Mouse (Mus musculus) kidney, embryonic 16.5 days (tissue): ENCODE data around the gene Foxl2. TPM values are rescaled to one million over a fixed set of nuclear protein-coding genes. Genes with fewer than 3 reads are reported as not detected.

Source experiments
- ATAC-seq: fragments of 200-750 bp; cut with Nextera tagmentation; 2 replicates; pipeline ENCODE4 v1.8.0; 2017; ENCODE audit warnings: moderate TSS enrichment; ENCODE audit not compliant: low FRiP score, low TSS enrichment
- H3K27ac ChIP-seq: fragments of 300-500 bp; sonication (generic); 2 replicates; pipeline ENCODE4 v1.5.1; 2014; ENCODE audit warnings: low read length
- H3K27me3 ChIP-seq: fragments of 300-500 bp; sonication (generic); 2 replicates; pipeline ENCODE4 v1.6.1; 2014; ENCODE audit warnings: low read length, control low read depth, mixed read lengths; ENCODE audit not compliant: insufficient read depth
- H3K36me3 ChIP-seq: fragments of 300-500 bp; sonication (generic); 2 replicates; pipeline ENCODE4 v1.6.1; 2014; ENCODE audit warnings: low read length, control low read depth, mixed read lengths; ENCODE audit not compliant: insufficient read depth
- H3K4me1 ChIP-seq: fragments of 300-500 bp; sonication (generic); 2 replicates; pipeline ENCODE4 v1.6.1; 2014; ENCODE audit warnings: low read length, control low read depth, mixed read lengths; ENCODE audit not compliant: insufficient read depth
- H3K4me2 ChIP-seq: fragments of 300-500 bp; sonication (generic); replicated peaks from 2 replicates; pipeline ENCODE4 v1.6.1; 2014; ENCODE audit warnings: low read depth, low read length
- H3K4me3 ChIP-seq: fragments of 300-500 bp; sonication (generic); 2 replicates; pipeline ENCODE4 v1.5.1; 2014; ENCODE audit warnings: mild to moderate bottlenecking, low read length
- H3K9ac ChIP-seq: fragments of 300-500 bp; sonication (generic); replicated peaks from 2 replicates; pipeline ENCODE4 v1.6.1; 2014; ENCODE audit warnings: low read length
- H3K9me3 ChIP-seq: fragments of 300-500 bp; sonication (generic); 2 replicates; pipeline ENCODE4 v1.6.1; 2016; ENCODE audit warnings: low read length, control low read depth
- WGBS: fragments of 180-500 bp; shearing (Covaris S2); extraction: QIAGEN DNeasy Blood & Tissue Kit; methylation state at CpG from one replicate; pipeline ENCODE4 v1.1.7; 2014; 5-methylcytosine and 5-hydroxymethylcytosine counted together
- polyA plus RNA-seq: library from polyadenylated mRNA; unstranded; fragments of >200 nt; fragmentation: Nextera tagmentation; extraction: Ambion mirVana; gene quantifications from 2 replicates; pipeline ENCODE4 v1.2.1, GENCODE M21; 2015

Foxl2 gene
- polyA plus RNA-seq, 1 experiment from 2014 or later: not detected

DNA sequence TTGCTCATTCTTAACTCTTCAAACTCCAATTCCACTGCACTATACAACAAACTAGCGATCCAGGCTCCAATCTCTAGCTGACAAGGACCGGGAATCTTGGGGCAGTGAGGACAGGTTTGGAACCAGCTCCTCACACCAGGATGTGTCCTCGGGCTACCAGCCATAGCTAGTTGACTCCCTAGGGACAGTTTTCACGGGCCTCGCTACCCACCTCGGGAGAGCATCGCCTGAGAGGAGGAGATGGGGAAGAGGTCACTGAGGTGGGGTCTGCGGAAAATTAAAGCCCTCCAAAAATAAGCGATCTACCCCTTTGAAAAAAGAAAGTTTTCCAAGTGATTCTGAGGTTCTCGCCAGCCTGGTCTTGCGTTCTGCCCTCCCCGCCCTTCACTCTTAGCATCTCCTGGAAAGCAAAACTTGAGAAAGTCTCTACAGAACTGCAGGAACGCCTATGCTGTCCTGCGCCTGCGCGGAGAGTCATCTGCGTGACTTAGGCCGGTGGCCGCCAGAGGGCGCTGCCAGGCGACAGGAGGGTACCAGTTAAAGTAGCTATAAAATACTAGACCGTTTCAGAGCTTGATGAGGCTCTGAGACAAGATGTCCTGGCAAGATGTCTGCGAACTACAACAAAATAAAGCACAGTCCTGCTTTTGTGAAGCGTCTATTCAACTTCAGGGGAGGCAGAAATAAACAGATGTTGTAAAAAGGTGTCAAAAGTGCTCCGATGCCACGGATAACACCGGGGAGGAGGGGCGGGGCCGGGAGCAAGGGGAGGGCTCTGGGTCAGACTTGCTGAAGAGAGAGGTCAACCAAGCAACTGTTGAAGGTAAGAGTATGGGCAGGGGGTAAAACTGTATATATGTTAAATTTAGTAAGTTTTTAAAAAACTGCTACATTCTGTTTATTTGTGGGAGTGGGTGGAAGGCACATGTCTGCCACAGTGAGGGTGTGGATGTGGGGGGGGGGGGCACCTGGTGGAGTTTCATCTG lies 24.6 kb downstream of the Foxl2 start:
- ATAC-seq: peak; percentile 67
- H3K4me3 ChIP-seq: peak overlapping the region; percentile 39

DNA sequence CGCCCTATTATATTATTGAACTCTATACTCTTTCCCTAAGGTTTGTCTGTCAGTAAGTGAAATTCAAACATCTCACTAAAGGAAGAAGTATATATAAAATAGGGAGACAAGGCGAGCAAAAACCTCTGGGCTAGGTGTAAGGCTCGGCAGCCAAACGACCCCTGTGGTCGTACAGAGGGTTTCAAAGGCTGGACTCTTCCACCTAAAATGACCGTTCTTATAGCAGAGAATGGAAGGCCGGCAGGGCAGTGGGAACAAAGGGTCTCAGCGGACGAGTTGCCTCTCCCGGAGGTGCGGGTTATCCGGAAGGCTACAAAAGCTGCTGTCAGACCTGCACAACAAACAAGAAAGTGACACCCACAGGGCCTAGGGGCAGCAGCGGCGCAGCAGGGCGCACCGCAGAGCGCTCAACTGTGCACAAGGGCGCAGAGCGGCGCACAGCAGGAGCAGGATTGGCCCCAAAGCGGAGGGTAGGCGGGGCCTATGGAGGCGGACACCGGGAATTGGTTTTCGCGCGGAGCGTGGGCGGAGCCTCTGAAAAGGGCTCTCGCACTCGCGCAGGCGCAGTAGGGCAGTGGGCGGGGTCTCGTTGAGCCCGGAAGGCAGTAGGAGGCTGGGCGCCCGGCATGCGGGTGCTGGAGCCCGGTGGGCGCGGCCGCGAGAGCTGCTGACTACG lies 30.9 kb downstream of the Foxl2 start, which contains the start of gene Faim:
Gene Faim, plus strand, starts transcription at position 574 of the 676 bp plus-strand sequence.
- Histone ChIP-seq H3K36me3 (no peaks in the 10 kb centered on the region), H3K27me3 (peaks cover 18% of the 10 kb centered on the region; the same call in 1 of the 2 replicates), H3K9ac (peak within 1 kb of the TSS; percentile 77), H3K4me3 (peak within 1 kb of the TSS; percentile 88), H3K4me1 (peaks cover 6% of the 10 kb centered on the region), H3K4me2 (peak within 1 kb of the TSS; percentile 95), H3K27ac (0 out of 2 replicates have a peak within 1 kb of the TSS, but pooled peaks have one; percentile 3), H3K9me3 (no peaks in the 10 kb centered on the region)
- 1% methylated on average over 43 of the region's 45 CpGs for WGBS
- ATAC-seq: peak; percentile 99

More for the DNA sequence above, 24.6 kb downstream of the Foxl2 start:
- Histone ChIP-seq H3K36me3 (no peaks in the 10 kb centered on the region), H3K9me3 (no peaks in the 10 kb centered on the region), H3K9ac (0 out of 2 replicates have a peak overlapping the region, but pooled peaks have one; percentile 12), H3K27ac (no peak overlapping the region), H3K4me1 (peaks cover 4% of the 10 kb centered on the region; the same call in 1 of the 2 replicates), H3K4me2 (peak overlapping the region; percentile 52), H3K27me3 (peaks cover 52% of the 10 kb centered on the region)
- 5% methylated on average over 29 of the region's 29 CpGs for WGBS

DNA sequence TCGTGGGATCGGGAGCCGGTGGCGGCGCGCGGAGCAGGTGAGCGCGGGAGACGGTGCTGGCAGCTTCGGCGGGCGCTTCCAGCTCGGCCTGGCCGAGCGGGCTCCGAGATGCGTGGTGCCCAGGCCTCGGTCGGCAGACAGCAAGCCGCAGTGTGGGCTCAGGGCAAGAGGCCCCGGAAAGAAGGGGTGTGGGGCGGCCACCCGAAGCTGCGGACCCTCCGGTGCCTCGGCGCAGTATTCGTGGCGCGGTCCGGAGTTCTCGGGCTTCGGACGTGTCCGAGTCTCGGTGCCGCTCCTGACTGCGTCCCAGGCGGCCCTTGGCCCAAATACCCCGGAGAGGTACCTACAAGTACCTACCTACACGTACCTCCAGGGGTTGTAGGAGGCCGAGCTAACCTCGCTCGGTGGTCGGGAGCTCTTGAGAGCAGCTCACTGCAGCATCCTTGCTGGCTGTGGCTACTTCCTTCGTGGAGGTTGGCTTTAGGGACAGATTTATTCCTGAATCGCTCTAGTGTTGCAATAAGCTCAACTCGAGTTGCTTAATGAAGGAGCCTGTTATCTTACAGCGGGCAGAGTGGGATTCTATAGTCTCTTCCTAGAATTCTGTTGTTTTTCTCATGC lies 31.5 kb downstream of the Foxl2 start:
- WGBS: under 1% methylated on average over 45 of the region's 50 CpGs
- H3K27ac ChIP-seq: no peak overlapping the region
- peak overlapping the region; percentile 95 for H3K4me2 ChIP-seq
- peaks cover 18% of the 10 kb centered on the region; the same call in 1 of the 2 replicates for H3K27me3 ChIP-seq
- H3K9ac ChIP-seq: peak overlapping the region; percentile 77
- peak; percentile 81 for ATAC-seq
- H3K9me3 ChIP-seq: no peaks in the 10 kb centered on the region
- H3K4me3 ChIP-seq: peak overlapping the region; percentile 88
- H3K4me1 ChIP-seq: peaks cover 6% of the 10 kb centered on the region
- H3K36me3 ChIP-seq: no peaks in the 10 kb centered on the region

DNA sequence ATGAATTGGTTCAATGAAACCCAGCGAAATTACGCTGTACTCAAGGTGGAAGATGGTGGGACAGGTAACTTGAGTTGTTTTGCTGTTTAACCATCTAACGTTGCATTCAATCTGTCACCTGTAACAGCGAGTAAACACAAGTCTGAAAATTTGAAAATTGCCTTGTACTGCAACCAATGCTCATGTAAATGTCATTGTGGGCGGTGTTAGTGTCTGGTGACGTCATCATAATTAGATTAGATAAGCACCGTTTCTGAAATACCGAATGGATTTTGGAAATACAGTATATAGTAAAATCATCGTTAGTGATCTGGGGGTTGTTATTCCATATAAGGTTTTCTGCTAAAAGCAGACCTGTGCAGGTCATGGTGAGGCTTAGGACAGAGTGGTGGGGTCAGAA lies 32.0 kb downstream of the Foxl2 start:
- 46% methylated on average over 9 of the region's 9 CpGs for WGBS
- H3K27me3 ChIP-seq: peaks cover 15% of the 10 kb centered on the region; the same call in 1 of the 2 replicates
- H3K9ac ChIP-seq: peak overlapping the region; percentile 77
- H3K4me2 ChIP-seq: peak overlapping the region; percentile 95
- no peaks in the 10 kb centered on the region for H3K9me3 ChIP-seq
- peak overlapping the region; percentile 88 for H3K4me3 ChIP-seq
- no peaks in the 10 kb centered on the region for H3K36me3 ChIP-seq
- no peak for ATAC-seq
- H3K4me1 ChIP-seq: peaks cover 6% of the 10 kb centered on the region
- H3K27ac ChIP-seq: no peak overlapping the region

DNA sequence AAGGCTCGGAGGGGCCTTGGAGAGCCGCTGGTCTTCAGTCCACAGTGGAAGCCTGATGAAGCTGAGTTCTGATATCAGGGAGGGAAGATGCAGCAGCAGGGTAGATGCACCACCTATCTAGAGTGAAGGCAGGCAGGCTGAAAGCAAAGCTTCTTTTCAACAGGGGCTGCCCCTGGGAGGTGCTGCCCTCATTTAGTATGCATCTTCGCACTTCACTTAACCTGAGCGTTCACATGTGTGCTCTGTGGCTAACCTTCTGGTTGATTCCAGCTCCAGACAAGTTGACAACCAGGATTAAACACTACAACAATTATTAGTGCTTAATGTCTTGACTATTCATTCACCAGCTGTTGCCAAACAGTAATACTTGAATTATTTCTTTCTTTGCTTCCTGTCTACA lies 39.0 kb downstream of the Foxl2 start:
- WGBS: 83% methylated on average over 4 of the region's 4 CpGs
- H3K9ac ChIP-seq: no peak overlapping the region

DNA sequence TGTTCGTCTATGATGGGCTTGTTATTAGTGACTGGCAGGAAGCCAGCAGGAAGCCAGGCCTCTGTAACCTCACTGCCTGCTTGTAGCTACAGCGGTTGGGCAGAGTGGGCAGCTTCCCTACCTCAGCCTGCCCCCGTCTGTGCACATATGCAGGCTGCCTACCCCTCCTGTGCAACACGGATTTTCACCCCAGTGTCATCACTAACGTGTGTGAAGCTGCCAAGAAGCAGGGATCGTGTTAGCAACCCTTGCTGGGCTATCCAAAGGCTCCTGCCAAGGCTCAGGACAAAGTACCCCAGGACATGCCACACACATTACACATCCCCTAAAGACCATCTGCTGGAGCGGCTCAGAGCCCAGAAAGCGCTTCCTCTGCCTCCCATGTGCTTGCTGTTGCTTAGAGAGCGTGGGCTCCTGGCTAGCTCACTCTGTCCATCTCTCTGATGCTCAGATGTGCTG lies 44.8 kb downstream of the Foxl2 start:
- Histone ChIP-seq H3K36me3 (peaks cover 19% of the 10 kb centered on the region), H3K9ac (no peak overlapping the region), H3K9me3 (no peaks in the 10 kb centered on the region), H3K27me3 (no peaks in the 10 kb centered on the region), H3K27ac (no peak overlapping the region), H3K4me3 (no peak overlapping the region), H3K4me1 (no peaks in the 10 kb centered on the region), H3K4me2 (no peak overlapping the region)
- 73% methylated on average over 9 of the region's 9 CpGs for WGBS
- no peak for ATAC-seq

More for the DNA sequence above, 39.0 kb downstream of the Foxl2 start:
- no peak for ATAC-seq
- no peaks in the 10 kb centered on the region for H3K9me3 ChIP-seq
- H3K4me3 ChIP-seq: no peak overlapping the region
- H3K27ac ChIP-seq: no peak overlapping the region
- no peak overlapping the region for H3K4me2 ChIP-seq
- H3K4me1 ChIP-seq: no peaks in the 10 kb centered on the region
- H3K36me3 ChIP-seq: no peaks in the 10 kb centered on the region
- H3K27me3 ChIP-seq: no peaks in the 10 kb centered on the region

DNA sequence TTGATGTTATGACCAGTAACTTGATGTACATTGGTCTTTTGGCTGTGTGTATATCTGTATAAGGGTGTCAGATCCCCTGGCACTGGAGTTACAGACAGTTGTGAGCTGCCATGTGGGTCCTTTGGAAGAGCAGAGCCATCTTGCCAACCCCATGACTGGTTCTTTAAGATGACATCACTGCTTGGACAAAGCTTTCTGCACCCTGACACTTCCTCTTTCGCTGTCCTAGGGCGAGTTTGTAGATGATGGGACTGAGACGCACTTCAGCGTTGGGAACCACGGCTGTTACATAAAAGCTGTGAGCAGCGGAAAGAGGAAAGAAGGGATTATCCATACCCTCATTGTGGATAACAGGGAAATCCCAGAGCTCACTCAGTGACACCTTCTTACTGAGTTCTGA lies 46.2 kb downstream of the Foxl2 start:
- Histone ChIP-seq H3K27me3 (no peaks in the 10 kb centered on the region), H3K27ac (no peak overlapping the region), H3K4me3 (no peak overlapping the region), H3K9me3 (no peaks in the 10 kb centered on the region), H3K4me1 (no peaks in the 10 kb centered on the region), H3K36me3 (peaks cover 19% of the 10 kb centered on the region), H3K9ac (no peak overlapping the region), H3K4me2 (no peak overlapping the region)
- 87% methylated on average over 6 of the region's 6 CpGs for WGBS
- no peak for ATAC-seq
